Mouse (Mus musculus): ENCODE measurements around the gene Pbx4. TPM values are rescaled to one million over a fixed set of nuclear protein-coding genes. Genes with fewer than 3 reads are reported as not detected.

The Pbx4 gene
- polyA plus RNA-seq, 1 experiment from 2014 or later = 3.1 TPM

Other genes starting within 250 kb of the Pbx4 start
- 9.6 and 9.7 TPM in 2 replicates for gene Zfp868, start 206.9 kb upstream of the Pbx4 start, polyA plus RNA-seq (2016; fragmentation: Nextera tagmentation; extraction: Ambion mirVana)
- 0.42 and 0.58 TPM in 2 replicates for gene Zfp964, start 178.0 kb upstream of the Pbx4 start, polyA plus RNA-seq (2016; fragmentation: Nextera tagmentation; extraction: Ambion mirVana)
- 14.8 and 15.8 TPM in 2 replicates for gene Zfp869, start 121.8 kb upstream of the Pbx4 start, polyA plus RNA-seq (2016; fragmentation: Nextera tagmentation; extraction: Ambion mirVana)
- 1.8 and 2.3 TPM in 2 replicates for gene Zfp963, start 82.5 kb upstream of the Pbx4 start, polyA plus RNA-seq (2016; fragmentation: Nextera tagmentation; extraction: Ambion mirVana)
- gene Gm20422, start 57.6 kb upstream of the Pbx4 start, polyA plus RNA-seq (2016; fragmentation: Nextera tagmentation; extraction: Ambion mirVana) = 0.32 TPM in 1 of 2 replicates, not detected in the other
- gene Atp13a1, start 41.3 kb upstream of the Pbx4 start, polyA plus RNA-seq (2016; fragmentation: Nextera tagmentation; extraction: Ambion mirVana) = 32.8 and 33.9 TPM in 2 replicates
- gene Zfp866, start 41.3 kb upstream of the Pbx4 start, polyA plus RNA-seq (2016; fragmentation: Nextera tagmentation; extraction: Ambion mirVana) = 10.9 and 12.3 TPM in 2 replicates
- 5.4 and 6.6 TPM in 2 replicates for gene Gmip, start 23.8 kb upstream of the Pbx4 start, polyA plus RNA-seq (2016; fragmentation: Nextera tagmentation; extraction: Ambion mirVana)
- gene Lpar2, start 10.1 kb upstream of the Pbx4 start, polyA plus RNA-seq (2016; fragmentation: Nextera tagmentation; extraction: Ambion mirVana) = 0.12 and 0.20 TPM in 2 replicates
- gene Cilp2, start 55.2 kb downstream of the Pbx4 start, polyA plus RNA-seq (2016; fragmentation: Nextera tagmentation; extraction: Ambion mirVana) = 0.14 and 0.33 TPM in 2 replicates
- 3.8 and 4.5 TPM in 2 replicates for gene Tssk6, start 69.7 kb downstream of the Pbx4 start, polyA plus RNA-seq (2016; fragmentation: Nextera tagmentation; extraction: Ambion mirVana)
- gene Ndufa13, start 70.1 kb downstream of the Pbx4 start, polyA plus RNA-seq (2016; fragmentation: Nextera tagmentation; extraction: Ambion mirVana) = 121 and 122 TPM in 2 replicates
- gene Yjefn3, start 70.2 kb downstream of the Pbx4 start, polyA plus RNA-seq (2016; fragmentation: Nextera tagmentation; extraction: Ambion mirVana) = 0.74 and 0.86 TPM in 2 replicates
- gene Gatad2a, start 163.9 kb downstream of the Pbx4 start, polyA plus RNA-seq (2016; fragmentation: Nextera tagmentation; extraction: Ambion mirVana) = 60.2 and 62.6 TPM in 2 replicates
- 35.4 and 36.2 TPM in 2 replicates for gene Mau2, start 210.2 kb downstream of the Pbx4 start, polyA plus RNA-seq (2016; fragmentation: Nextera tagmentation; extraction: Ambion mirVana)
- 25.1 and 26.2 TPM in 2 replicates for gene Sugp1, start 210.3 kb downstream of the Pbx4 start, polyA plus RNA-seq (2016; fragmentation: Nextera tagmentation; extraction: Ambion mirVana)
- 0.68 and 0.74 TPM in 2 replicates for gene Tm6sf2, start 240.4 kb downstream of the Pbx4 start, polyA plus RNA-seq (2016; fragmentation: Nextera tagmentation; extraction: Ambion mirVana)